Mouse (Mus musculus) heart, adult 8-10 months (tissue): ENCODE data around the gene Zfand6. TPM values are rescaled to one million over a fixed set of nuclear protein-coding genes. Genes with fewer than 3 reads are reported as not detected.

Source experiments
- DNase-seq: peaks from one replicate; pipeline ENCODE4 v3.0.0; 2022; ENCODE audit warnings: low spot score
- total RNA-seq, 4 experiments: library from RNA; stranded (reverse); gene quantifications; 2 replicates each; pipeline ENCODE4 v1.2.4; 2022

The Zfand6 gene
- total RNA-seq, result 100 to 1,000 TPM in 1 of 4 experiments, 10 to 100 TPM in 3; 82.5 to 102 (median 85.4) TPM

DNA sequence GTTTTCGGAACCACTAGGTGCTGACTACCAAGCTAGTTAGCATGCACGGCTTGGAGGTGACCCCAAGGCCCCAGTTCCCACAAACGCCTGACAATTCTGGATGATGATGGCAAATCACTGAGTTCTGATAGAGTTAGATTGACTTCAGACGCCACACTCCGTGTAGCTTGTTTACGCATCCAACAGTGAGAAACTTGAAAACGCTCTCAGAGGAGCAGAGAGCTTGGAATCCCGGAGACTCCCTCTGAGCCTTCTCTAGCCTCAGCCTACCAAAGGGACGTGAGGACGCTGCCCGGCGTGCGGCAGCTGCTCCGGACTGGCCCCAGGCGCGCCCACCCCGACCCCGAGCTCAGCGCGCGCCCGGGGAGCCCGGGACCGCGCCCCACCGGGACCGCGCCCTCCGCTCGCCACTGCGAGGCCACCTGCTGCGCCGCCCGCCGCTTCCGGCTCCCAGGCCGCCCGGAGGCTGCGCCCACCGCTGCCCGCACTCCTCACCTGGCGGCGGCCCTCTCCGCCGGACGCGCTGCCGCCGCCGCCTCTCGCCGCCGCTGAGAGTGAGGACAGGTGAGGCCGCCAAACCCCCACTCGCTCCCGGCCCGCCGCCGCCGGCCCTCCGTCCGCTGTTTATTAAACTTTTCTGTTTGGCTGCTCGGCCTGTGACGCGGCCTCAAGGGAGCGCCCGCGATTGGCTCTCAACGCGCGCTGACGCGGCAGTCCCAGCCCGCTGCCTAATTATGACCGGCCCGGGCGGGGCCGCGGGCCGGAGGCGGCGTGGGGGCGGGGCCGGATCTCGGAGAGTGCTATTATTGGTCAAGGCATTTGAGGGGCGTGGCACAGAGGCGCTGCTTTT lies at the start of gene Zfand6:
Zfand6 (minus strand) TSS at position 709 of the 850 bp plus-strand sequence.
- peak; percentile 98 for DNase-seq

GRCm38 (mm10) chr7:84736803-84737202 lies 47.0 kb upstream of the Zfand6 start:
- no peak for DNase-seq

DNA sequence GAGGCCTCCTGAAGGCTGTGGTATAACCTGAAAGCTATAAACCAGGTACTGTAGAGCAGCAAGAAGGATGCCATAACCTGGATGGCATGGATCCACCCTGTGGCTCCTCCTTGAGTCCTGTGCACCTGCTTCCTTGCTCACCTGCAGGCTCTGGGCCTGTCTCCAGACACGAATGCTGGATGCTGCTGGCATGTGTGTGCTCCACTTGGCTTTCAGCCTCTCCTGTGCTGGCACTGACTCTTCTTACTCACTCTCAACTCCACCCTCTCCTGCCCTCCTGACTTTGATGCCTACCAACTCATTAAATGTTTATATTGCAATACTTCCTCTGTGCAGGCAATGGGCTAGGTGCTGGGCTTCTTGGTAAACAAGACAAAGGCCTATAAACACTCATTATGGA lies 43.3 kb upstream of the Zfand6 start:
- no peak for DNase-seq

GRCm38 (mm10) chr7:84732052-84732451 lies 42.3 kb upstream of the Zfand6 start:
- DNase-seq, result no peak

DNA sequence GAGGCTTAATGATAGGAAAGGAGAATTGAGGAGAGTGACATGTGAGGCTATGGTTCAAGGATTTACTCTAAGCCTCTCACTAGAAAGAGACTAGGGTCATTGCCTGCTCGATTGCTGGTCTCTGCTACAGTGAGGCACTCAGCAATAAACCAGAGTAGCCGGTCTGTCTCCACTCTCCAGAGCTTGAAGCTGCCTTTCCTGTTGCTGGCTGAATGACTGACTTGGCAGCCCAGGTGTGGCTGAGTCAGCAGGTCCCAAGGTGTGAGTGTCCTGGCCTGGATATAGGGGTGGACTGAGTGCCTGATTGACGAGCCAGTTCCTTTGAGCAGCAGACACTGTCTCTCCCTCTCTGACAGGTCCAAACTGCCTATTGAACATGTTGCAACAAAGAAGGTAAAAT lies 41.3 kb upstream of the Zfand6 start:
- DNase-seq, result no peak

GRCm38 (mm10) chr7:84722804-84723459 lies 33.2 kb upstream of the Zfand6 start:
- no peak for DNase-seq

- DNase-seq, result no peak
These were observed 20.7 kb upstream of the Zfand6 start for GRCm38 (mm10) chr7:84710287-84710958.

DNA sequence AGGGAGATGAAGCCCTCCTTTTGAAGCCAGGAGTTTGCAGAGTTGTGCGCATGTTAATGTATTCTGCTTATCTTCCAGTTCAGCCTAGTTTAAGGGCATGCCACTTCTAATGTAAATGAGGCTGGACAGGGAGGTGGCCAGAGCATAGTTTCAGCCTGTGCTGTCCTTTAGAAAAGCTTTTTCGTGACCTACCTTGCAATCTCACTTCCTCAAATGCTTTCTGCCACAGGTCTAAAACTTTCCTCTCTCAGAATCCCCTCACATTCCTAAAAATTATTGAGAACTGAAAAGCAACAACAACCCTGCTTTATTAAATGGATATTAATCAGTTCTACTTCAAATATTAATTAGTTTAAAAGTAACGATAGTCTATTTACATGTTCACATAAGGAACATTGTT lies 17.1 kb upstream of the Zfand6 start:
- DNase-seq, result no peak

DNA sequence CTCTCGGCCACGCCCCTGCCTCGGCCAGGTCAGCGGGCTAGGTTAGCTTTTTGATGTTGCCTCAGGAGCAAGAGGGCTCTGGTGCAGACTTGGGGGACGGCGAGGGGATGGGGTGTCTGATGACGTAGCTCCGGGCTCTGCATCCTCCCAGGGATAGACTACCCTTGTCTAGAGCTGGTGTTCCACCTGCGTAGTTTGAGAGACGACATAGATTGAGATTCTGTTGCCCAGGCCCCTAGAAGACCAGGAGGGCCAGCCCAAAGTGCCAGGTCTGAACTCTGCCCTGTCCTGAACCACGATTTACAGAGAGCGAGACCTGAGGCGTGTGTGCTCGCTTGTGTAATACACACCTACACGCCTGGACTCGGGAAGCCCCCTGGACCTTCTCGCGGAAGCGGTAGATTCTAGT lies 346 bp upstream of the Zfand6 start:
- peak; percentile 9 for DNase-seq

- DNase-seq, result no peak
These were observed 1.8 kb downstream of the Zfand6 start for GRCm38 (mm10) chr7:84687653-84688580.

DNA sequence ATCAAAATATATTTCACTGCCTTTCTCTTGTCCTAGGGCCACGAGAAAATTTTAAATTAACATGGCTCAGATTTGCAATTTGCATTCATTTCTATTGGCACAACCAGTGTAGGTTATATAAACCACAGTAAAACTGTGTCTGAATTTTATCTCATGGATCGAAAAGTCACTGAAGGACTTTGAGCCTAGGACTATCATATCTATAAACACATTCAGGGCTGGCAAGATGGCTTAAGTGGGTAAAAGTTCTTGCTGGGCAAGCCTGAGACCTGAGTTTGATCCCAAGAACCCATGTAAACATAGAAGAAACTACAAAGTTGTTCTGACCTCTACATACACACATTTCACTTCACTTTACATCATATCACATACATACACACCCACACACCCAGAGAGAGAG lies 3.4 kb downstream of the Zfand6 start:
- no peak for DNase-seq

DNA sequence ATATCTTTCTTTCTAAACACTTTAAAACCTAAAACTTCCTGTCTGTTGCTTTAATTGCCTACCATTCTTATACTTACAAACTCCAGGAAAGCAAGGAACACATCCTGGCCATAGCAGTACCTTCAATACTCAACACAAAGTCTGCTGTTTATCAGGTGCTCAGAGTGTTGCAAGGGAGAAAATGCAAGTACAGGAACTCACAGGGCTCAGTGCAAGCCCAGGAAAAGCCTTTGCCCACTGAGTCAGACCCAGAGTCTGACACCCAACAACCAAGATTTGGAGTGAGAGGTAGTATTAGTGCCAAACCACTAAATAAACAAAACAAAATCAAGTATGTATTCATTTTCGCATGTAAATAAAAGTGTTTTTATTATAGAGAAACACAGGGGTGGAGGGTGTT lies 5.1 kb downstream of the Zfand6 start:
- no peak for DNase-seq

DNA sequence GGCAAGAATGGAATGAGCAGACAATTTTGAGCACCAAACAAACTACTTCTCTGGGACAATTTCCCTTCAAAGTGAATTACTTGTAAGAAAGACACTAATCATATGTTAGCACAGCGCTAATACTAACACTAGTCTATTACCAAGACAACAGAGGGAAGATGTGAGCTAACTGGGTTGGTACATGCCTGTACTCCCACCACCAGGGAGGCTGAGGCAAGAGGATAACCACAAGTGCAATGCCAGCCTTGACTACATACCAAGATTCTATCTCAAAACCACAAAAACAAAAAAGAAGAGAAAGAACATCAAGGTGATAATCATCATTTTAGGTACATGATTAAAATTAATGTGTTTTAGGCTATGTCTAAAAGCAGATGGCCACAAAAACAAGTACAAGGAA lies 8.2 kb downstream of the Zfand6 start:
- no peak for DNase-seq

GRCm38 (mm10) chr7:84680931-84681330 lies 8.8 kb downstream of the Zfand6 start:
- no peak for DNase-seq

- no peak for DNase-seq
These were observed 9.7 kb downstream of the Zfand6 start for GRCm38 (mm10) chr7:84680092-84680491.

GRCm38 (mm10) chr7:84679264-84679663 lies 10.5 kb downstream of the Zfand6 start:
- DNase-seq, result peak; percentile 92

DNA sequence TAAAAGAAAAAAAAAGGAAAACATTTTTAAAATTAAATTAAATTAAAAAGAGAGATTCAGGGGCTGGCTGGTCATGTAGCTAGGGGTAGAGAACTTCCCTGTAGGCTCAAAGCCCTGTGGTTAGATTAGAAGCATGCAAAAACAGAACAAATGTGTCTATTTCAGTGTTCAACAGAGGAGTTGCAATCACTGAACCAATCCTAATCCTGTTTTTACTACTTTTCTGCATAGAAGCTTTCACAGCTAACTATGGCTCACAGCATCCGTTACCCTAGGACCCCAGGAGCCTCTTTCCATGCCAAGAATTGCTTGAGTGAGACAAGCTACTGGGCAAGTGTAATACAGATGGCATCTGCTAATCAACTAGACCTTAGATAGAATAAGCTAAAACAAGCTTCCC lies 16.7 kb downstream of the Zfand6 start:
- no peak for DNase-seq

DNA sequence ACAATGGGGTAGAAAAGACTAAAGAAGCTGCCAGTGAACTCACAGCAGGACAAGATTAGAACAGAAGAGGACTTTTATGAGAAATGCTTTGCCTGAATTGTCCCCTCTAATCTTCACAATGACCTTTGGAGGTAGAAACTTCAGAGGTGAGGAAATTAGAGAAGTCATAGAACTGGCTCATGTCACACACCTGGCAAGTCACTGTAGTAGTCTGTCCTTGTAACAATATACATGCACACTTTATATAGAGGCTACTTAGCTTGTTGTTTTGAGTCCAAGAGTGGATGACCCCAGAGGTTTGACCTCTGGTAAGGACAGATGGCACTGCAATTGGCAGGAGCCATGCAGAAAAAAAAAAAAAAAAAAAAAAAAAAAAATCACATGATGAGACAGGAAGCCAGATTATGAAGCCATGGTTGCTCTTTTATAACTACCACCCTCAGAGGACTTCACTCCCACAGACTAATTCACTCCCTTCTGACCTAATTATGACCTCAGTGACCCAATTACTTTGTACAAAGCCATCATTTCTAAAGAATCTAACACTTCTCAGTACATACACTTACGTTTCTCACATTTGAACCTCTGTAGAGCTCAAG lies 20.1 kb downstream of the Zfand6 start:
- DNase-seq, result no peak

- no peak for DNase-seq
These were observed 21.8 kb downstream of the Zfand6 start for GRCm38 (mm10) chr7:84667946-84668345.

DNA sequence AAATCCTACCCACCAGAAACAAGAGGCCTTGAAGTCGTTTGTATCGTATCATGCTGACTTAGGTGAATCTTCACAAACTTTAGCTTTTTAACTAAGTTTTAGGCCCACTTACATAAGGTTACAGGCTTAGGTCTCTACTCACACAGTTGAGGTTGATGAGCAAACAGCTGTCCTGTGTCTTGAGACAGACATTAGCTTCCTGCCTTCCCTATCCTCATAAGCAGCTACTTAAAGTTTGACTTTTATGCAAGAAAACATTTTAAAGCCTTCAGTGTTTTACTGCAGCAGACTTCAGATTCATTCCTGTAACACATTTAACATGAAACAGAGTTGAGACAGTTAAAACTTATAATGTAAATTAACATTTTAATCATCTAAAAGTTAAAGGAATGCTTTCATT lies 37.0 kb downstream of the Zfand6 start:
- DNase-seq, result no peak

DNA sequence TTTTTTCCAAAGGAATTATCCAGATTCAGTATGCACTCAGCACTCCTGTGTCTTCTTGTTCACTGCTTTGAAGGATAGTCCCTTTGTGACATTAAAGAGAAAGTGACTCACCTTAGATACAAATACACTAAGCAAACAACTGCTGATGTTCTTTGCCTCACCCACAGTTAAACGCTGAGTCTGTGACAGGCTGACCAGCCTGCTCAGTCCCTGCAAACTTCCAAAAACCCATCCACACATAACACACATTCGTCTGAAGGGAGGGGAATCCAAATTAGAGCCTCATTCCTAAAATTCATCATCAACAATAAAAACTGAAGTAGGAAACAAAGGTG lies 37.8 kb downstream of the Zfand6 start:
- DNase-seq, result no peak
